Mouse (Mus musculus) myocyte (in vitro differentiated cells): ENCODE results near the gene Krcc1.

ENCODE experiments used
- E2F4 ChIP-seq: IDR thresholded peaks from one replicate; pipeline ENCODE4 v1.6.1; 2011; ENCODE audit warnings: mild to moderate bottlenecking, control low read depth, moderate library complexity; ENCODE audit not compliant: insufficient read depth
- MAX ChIP-seq: IDR thresholded peaks from one replicate; pipeline ENCODE4 v1.6.1; 2011; ENCODE audit warnings: low read depth, mild to moderate bottlenecking, control low read depth
- POLR2A ChIP-seq: IDR thresholded peaks from one replicate; pipeline ENCODE4 v1.6.1; 2011; ENCODE audit warnings: low read depth, mild to moderate bottlenecking, control low read depth, moderate library complexity; ENCODE audit not compliant: insufficient read length
- POLR2AphosphoS2 ChIP-seq: IDR thresholded peaks from one replicate; pipeline ENCODE4 v1.6.1; 2011; ENCODE audit warnings: low read depth, control low read depth; ENCODE audit not compliant: insufficient read length
- TCF12 ChIP-seq: IDR thresholded peaks from one replicate; pipeline ENCODE4 v1.6.1; 2011; ENCODE audit warnings: mild to moderate bottlenecking, control low read depth; ENCODE audit not compliant: poor library complexity, insufficient read depth, severe bottlenecking

DNA sequence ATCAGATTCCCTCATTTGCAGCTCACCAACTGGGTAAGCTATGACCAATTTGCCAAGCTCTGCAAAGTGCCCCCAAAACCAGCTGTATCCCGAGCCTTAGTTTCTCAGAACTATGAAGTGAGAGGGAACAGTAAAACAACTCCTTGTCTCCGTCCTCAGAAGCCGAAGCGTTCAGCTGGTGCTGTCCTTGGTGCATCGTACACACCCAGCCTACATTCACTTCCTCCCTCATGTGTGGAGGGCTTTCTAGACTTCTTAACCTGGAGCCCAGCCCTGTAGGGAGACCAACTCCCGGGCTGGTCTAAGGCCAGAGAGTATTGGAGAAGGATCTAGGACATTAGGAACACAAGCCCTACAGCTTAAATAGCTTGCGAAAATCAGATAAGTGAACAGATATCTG lies 59.0 kb downstream of the Krcc1 start:
- TF ChIP-seq POLR2A = no peak
- TF ChIP-seq POLR2AphosphoS2 = no peak
- TF ChIP-seq TCF12 = no peak
- no peak for TF ChIP-seq E2F4
- no peak for TF ChIP-seq MAX
